Mouse (Mus musculus) liver, postnatal 0 days (tissue): ENCODE measurements around the gene Pcdh18.

ENCODE experiments used
- CTCF ChIP-seq: sonication (generic); IDR thresholded peaks from 2 replicates; pipeline ENCODE4 v1.5.1; 2016; ENCODE audit warnings: antibody characterized with exemption, low read depth
- EP300 ChIP-seq: IDR thresholded peaks from 2 replicates; pipeline ENCODE4 v1.6.1; 2016; ENCODE audit warnings: antibody characterized with exemption, low read depth, mild to moderate bottlenecking

- TF ChIP-seq CTCF (no peak), EP300 (no peak)
These were observed 48.4 kb upstream of the Pcdh18 start for GRCm38 (mm10) chr3:49805511-49805910.
